Mouse (Mus musculus): ENCODE results near the gene Asf1b. TPM values are rescaled to one million over a fixed set of nuclear protein-coding genes. Genes with fewer than 3 reads are reported as not detected.

Asf1b gene
- total and polyA plus RNA-seq, 3 experiments = 62.2 to 101 (median 71.1) TPM

DNA sequence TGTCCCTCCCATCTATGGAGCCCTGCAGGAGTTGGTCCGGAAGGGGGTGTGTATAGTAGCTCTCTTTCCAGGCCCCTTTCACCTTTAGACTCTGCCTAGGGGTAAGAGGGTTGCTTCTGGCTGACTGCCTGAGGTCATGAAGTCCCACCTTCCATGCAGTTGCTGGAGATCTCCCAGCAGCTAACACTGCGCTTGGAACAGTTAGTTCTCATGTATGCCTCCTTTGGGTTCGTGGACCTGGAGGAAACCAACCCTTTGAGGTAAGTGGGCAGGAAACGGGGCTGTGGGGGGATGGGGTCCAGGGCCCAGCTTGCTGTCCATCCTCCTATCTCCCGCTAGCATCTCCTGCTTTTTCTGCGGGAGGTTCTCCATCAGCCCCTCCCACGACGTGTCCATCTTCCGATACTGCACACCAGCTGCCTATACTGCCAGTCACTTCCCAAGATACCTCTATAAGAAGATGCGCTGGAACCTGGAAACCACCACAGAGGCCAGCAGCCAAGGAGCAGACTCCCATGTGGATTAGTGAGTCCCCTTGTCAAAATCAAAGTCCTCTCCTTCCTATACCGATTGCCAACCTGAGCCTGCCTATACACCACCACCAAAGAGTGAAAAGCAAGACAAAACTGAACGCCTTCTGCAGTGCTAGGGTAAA lies 47.8 kb downstream of the Asf1b start:
- no peak overlapping the region for H3K27ac ChIP-seq (ENCODE audit: insufficient read depth, low read depth)
- no peak overlapping the region for H3K9ac ChIP-seq (ENCODE audit: insufficient read depth, low read depth)
- H3K27me3 ChIP-seq (replicated peaks) = no peaks in the 10 kb centered on the region
- peaks cover 18 to 38% of the 10 kb centered on the region in 2 experiments for H3K4me1 ChIP-seq (ENCODE audit: control insufficient read depth in 1 of 2, insufficient read depth in 2 of 2)
- dilution Hi-C loops (cut with MboI; ENCODE audit: extremely low pct_ligation_motif_present, extremely low pct_unique_long_range_greater_than_20kb, low sequenced_read_pairs) (no loop called here), in situ Hi-C loops (cut with MboI; ENCODE audit: low pct_ligation_motif_present, low pct_unique_long_range_greater_than_20kb, low sequenced_read_pairs) (no loop called here)
- DNase-seq (ENCODE audit: extremely low read depth) = no peak
- H3K9me3 ChIP-seq (replicated peaks; ENCODE audit: low read length) = no peaks in the 10 kb centered on the region
- H3K4me2 ChIP-seq (ENCODE audit: insufficient read depth, low read depth, poor library complexity, severe bottlenecking) = no peak overlapping the region
- H3K36me3 ChIP-seq (replicated peaks in 1 of 2; ENCODE audit: control insufficient read depth in 1 of 2, insufficient read depth in 1 of 2, low read length in 1 of 2) = peaks cover 14 to 43% of the 10 kb centered on the region in 2 experiments
- TF ChIP-seq MEF2A (IDR thresholded peaks at IDR 0.05; ENCODE audit: borderline replicate concordance, low read depth, low read length) = no peak
- no peak for TF ChIP-seq CHD1 (IDR thresholded peaks at IDR 0.05; ENCODE audit: low read depth, low read length)
- TF ChIP-seq SIN3A (IDR thresholded peaks at IDR 0.05; ENCODE audit: low read length) = no peak
- no peak for TF ChIP-seq TCF12 (IDR thresholded peaks at IDR 0.05; ENCODE audit: low read depth, low read length)
- no peak for TF ChIP-seq NELFE (IDR thresholded peaks at IDR 0.05; ENCODE audit: low read depth, low read length)
- TF ChIP-seq JUN (IDR thresholded peaks at IDR 0.05; ENCODE audit: insufficient read depth, low read depth, low read length) = no peak
- no peak for TF ChIP-seq POLR2AphosphoS2 (IDR thresholded peaks at IDR 0.05; ENCODE audit: low read depth, low read length)
- TF ChIP-seq MYC (IDR thresholded peaks at IDR 0.05; ENCODE audit: low read depth, low read length) = no peak
- no peak for TF ChIP-seq UBTF (IDR thresholded peaks at IDR 0.05; ENCODE audit: low read depth, low read length)
- TF ChIP-seq ZNF384 (IDR thresholded peaks at IDR 0.05; ENCODE audit: low read depth, low read length) = no peak
- no peak for TF ChIP-seq JUND (conservative IDR thresholded peaks at IDR 0.05; ENCODE audit: low read depth, low read length)
- no peak for TF ChIP-seq RCOR1 (conservative IDR thresholded peaks at IDR 0.05; ENCODE audit: low read depth, low read length)
- TF ChIP-seq RAD21 (IDR thresholded peaks at IDR 0.05; ENCODE audit: low read depth, low read length) = no peak
- no peak for TF ChIP-seq BHLHE40 (IDR thresholded peaks at IDR 0.05; ENCODE audit: low read depth, low read length)
- no peak for TF ChIP-seq USF1 (IDR thresholded peaks at IDR 0.05; ENCODE audit: low read depth, low read length)
- no peak for TF ChIP-seq ZKSCAN1 (IDR thresholded peaks at IDR 0.05; ENCODE audit: borderline replicate concordance, low read depth, low read length)
- no peak for TF ChIP-seq POLR2A (IDR thresholded peaks at IDR 0.05; ENCODE audit: low read depth, low read length)
- no peak for TF ChIP-seq SMC3 (IDR thresholded peaks at IDR 0.05; ENCODE audit: low read depth, low read length)
- H3K79me2 ChIP-seq (replicated peaks; ENCODE audit: control insufficient read depth, extremely low read depth, insufficient read depth, poor library complexity, severe bottlenecking) = peaks cover 3% of the 10 kb centered on the region; the same call in 1 of the 2 replicates
- no peak overlapping the region for H3K4me3 ChIP-seq (replicated peaks in 1 of 3; ENCODE audit: low read depth in 2 of 3, low read length in 2 of 3, poor library complexity in 1 of 3)

DNA sequence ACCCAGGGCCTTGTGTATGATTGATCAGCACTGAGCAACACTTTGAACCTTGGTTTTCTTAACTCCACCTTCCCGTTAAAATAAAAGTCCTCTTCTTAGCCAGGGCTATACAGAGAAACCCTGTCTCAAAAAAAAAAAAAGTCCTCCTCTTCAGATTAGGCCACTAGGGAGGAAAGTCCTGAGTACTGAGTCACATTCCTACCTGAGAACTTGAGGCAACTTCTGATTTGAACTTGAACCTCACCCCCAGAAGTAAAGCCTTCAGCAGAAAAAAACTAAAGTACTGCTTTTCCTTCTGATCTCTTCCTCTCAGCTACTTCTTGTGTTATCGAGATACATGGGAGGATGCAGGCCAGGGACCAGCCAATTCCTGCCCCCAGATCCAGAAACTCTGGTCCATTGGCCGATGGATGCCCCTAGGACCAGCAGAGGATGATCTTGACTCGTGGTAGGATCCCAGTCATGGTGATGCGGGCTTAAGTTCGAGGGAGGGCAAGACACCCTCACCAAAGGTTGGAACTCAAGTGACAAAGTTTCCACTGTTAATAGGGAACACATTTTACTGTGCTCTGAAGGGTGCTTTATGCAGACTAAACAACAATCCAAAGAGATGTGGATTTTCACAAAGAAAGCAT lies 48.4 kb downstream of the Asf1b start:
- TF ChIP-seq ZNF384 (IDR thresholded peaks at IDR 0.05; ENCODE audit: low read depth, low read length) (peak; percentile 59), ELF1 (IDR thresholded peaks at IDR 0.05; ENCODE audit: low read depth, low read length) (no peak)
- 0 out of 2 replicates have a peak overlapping the region, but pooled peaks have one; percentile 13 for H3K27ac ChIP-seq (ENCODE audit: insufficient read depth, low read depth)
- H3K9me3 ChIP-seq (replicated peaks; ENCODE audit: low read length) = no peaks in the 10 kb centered on the region
- H3K4me2 ChIP-seq (ENCODE audit: insufficient read depth, low read depth, poor library complexity, severe bottlenecking) = peak overlapping the region; percentile 21
- peak overlapping the region; percentile 45 for H3K9ac ChIP-seq (ENCODE audit: insufficient read depth, low read depth)
- H3K79me2 ChIP-seq (replicated peaks; ENCODE audit: control insufficient read depth, extremely low read depth, insufficient read depth, poor library complexity, severe bottlenecking) = peaks cover 3% of the 10 kb centered on the region; the same call in 1 of the 2 replicates
- H3K36me3 ChIP-seq (replicated peaks in 1 of 2; ENCODE audit: control insufficient read depth in 1 of 2, insufficient read depth in 1 of 2, low read length in 1 of 2) = peaks cover 14 to 43% of the 10 kb centered on the region in 2 experiments
- in situ Hi-C loops (cut with MboI; ENCODE audit: low pct_ligation_motif_present, low pct_unique_long_range_greater_than_20kb, low sequenced_read_pairs) (no loop called here), dilution Hi-C loops (cut with MboI; ENCODE audit: extremely low pct_ligation_motif_present, extremely low pct_unique_long_range_greater_than_20kb, low sequenced_read_pairs) (no loop called here)
- DNase-seq (ENCODE audit: extremely low read depth) = no peak
- H3K4me3 ChIP-seq (replicated peaks in 1 of 3; ENCODE audit: low read depth in 2 of 3, low read length in 2 of 3, poor library complexity in 1 of 3) = peak overlapping the region; percentile 55 to 58 (median 55)
- peaks cover 18 to 36% of the 10 kb centered on the region in 2 experiments for H3K4me1 ChIP-seq (ENCODE audit: control insufficient read depth in 1 of 2, insufficient read depth in 2 of 2)
- no peaks in the 10 kb centered on the region for H3K27me3 ChIP-seq (replicated peaks)
